Mouse (Mus musculus): ENCODE data around the gene Fbxo11. TPM values are rescaled to one million over a fixed set of nuclear protein-coding genes. Genes with fewer than 3 reads are reported as not detected.
A peak's percentile ranks its signal among the peaks of the same experiment; 100 is the strongest.

Gene Fbxo11
- total RNA-seq (2021): 100 to 1,000 TPM; 126 to 132 TPM

DNA sequence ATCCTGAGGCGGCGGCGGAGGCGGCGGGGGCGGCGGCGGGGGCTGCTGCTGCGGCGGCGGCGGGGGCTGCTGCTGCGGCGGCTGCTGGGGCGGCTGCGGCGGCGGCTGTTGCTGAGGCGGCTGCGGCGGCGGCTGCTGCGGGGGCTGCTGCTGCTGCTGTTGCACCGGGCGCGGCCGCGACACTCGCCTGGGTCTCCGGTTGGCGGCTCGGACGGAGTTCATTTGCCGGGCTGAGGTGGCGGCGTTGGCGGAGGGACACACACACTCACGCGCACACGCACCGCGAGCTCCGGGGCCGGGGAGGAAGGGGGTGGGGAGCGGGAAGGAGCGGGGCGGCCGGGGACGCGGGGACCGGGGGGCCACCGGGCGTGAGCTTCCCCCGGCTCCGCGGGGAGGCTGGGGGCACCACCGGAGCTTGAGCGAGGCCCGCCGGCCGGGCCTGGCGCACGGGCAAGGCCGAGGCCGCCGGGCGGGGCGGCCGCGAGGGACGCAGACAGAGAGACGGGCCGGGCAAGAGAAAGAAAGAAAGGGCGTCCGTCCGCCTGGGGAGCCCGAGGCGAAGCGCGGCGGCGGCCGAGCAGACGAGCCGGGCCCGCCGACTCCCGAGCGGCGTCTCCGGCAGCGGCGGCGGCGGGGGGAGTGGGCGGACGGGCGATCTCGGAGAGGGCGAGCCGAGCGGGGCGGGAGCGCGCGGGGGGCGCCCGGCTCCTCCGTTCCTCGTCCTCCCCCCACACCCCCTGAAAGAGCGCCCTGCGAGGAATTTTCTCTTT lies at the start of gene Fbxo11:
TSS of gene Fbxo11 (minus strand) at position 261 of the 770 bp plus-strand sequence.
- DNase-seq: peak; percentile 57 to 61

GRCm38 (mm10) chr17:88113883-88114229 lies 48.8 kb upstream of the Fbxo11 start:
- no peak for DNase-seq

DNA sequence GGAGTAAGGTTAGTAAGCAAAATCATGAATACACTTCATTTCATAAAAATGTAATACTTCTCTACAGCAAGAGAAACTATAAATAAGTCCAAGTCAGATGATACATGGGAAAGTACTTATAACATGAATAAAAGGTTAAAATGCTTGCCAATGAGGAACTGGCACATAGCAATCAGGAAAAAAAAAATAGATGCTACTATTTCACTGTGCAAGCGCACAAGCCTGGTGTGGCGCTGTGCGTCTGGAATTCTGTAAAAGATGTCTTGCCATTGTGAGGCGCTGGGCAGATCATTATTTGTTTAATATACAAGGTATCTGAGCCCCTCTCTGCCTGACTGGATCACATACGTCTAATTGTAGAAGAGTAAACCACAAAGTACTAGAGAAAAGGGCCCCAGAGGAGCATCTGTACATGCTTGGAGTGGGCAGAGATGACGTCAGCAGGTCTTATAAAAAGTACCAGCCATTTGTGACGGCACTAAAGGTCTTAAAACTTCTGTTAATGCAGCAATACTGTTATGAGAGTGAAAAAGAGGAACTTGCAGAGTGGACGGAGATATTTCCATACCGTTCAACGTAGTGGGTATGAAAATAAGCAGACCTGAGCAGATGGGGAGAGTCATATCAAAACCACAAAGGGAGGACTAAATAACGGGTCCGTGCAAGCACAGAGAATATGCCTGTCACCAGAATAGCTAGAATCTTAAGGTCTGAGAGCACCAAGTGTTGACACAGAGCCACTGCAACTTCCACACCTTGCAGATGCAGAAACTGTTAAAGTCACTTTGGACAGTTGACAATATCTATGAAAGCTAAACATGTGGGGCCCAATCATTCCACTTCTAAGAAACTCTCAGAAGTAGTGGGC lies 48.2 kb upstream of the Fbxo11 start:
- DNase-seq: no peak

- no peak for DNase-seq
Observed at GRCm38 (mm10) chr17:88111865-88112645, 47.0 kb upstream of the Fbxo11 start.

DNA sequence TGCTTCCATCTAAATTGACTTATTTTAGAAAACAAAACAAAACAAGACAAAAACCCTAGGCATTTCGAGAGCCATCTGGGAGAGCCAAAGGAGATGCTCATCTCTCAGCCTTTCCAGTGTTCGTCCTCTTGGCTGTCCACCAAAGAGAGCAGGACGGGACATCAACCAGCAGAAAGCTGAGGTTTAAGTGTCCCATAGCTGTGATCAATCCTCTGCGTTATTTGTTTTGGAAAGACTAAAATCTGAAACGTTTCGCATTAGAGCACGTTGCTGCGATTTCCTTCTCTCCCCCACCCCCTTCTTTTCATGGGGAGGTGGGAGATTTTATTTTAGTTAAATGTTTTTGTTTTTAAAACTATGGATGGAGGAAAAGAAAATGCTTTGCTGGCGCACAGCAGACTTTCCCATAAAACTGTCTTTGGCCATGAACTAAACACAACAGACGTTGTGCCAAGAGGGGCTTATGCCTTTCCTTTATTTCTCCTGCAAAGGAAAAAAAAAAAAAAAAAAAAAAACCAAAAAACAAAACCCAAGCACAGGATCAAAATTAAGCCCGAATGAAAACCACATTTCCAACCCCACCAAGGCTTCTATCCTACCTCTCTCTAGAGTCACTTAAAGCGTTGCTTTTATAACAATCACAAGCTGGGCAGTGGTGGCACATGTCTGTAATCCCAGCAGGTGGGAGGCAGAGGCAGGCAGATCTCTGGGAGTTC lies 46.1 kb upstream of the Fbxo11 start:
- no peak for DNase-seq

DNA sequence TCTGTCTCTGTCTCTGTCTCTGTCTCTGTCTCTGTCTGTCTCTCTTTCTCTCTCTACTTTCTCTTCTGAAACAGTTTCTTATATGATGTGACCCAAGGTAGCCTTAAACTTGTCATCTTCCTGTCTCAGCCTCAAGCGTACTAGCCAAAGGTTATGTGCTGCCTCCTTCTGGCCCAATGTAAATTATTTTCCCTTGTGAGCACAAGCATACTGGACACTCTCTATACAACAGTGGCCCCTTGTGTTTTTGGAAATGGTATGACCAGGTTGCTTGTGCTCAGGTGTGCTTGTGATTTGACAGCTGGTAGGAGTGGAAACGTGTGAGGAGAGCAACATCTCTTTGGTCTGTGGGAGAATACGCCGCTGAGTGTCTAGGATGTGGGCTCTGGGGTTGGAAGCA lies 42.6 kb upstream of the Fbxo11 start:
- DNase-seq: no peak

- DNase-seq: peak in 1 of 2 experiments; percentile 22
Observed at GRCm38 (mm10) chr17:88106365-88106764, 41.3 kb upstream of the Fbxo11 start.

GRCm38 (mm10) chr17:88102597-88102996 lies 37.5 kb upstream of the Fbxo11 start:
- no peak for DNase-seq

GRCm38 (mm10) chr17:88098181-88098852 lies 33.2 kb upstream of the Fbxo11 start:
- DNase-seq: no peak

GRCm38 (mm10) chr17:88097543-88097942 lies 32.5 kb upstream of the Fbxo11 start:
- DNase-seq: no peak

DNA sequence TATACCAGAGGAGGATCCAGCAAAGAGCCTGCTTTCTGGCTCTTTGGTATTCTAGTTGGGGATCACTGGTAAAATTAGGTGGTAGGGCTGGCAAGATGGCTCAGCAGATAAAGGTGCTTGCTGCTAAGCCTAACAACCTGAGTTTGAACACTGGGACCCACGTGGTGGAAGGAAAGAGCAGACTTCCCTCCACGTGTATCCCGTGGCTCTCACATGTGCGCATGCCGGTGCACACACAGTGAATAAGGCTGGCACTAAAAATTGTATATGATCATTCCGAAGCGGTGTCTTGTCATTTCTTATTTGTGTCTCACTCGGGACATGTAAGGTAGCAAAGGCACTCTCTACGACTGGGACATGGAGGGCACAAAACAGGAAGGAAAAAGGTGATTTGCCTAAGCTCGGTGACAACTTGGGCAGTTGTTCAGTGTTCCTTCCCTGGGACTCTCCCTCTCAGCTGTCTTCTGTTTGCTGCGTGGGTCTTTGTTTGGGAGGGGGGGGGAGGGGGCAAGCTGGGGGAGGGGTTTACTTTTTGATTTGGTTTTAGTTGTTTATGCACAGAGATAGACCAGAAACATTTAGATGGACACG lies 31.8 kb upstream of the Fbxo11 start:
- DNase-seq: no peak

DNA sequence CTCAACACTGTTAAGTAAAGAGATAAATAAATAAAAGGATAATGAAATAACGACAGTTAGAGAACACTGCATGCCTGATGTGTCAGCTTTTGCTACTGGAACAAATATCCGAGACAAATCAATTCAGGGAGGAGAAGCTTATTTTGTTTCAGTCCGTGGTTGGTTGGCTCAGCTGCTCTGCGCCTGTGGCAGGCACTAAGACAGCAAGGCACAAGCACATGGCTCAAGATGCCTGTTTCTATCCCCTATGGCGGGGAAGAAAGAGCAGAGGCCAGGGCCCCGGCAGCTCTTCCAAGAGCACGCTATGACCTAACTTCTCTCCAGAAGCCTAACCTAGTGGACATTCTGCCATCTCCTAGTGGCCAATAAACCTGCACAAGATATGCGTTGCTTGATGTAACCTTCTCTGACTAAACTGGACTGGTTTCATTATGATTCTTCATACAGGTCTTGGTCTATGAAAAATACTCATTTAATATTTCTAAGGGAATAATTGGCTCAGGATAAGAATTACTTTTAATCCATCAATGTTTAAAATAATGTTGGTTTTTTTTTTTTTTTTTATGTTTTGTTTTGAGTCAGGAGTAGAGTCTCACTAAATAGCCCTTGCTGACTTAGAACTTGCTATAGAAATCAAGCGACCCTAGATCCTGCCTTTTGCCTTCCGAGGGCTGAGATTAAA lies 30.6 kb upstream of the Fbxo11 start:
- DNase-seq: no peak

- DNase-seq: no peak
Observed at GRCm38 (mm10) chr17:88094327-88094726, 29.2 kb upstream of the Fbxo11 start.

DNA sequence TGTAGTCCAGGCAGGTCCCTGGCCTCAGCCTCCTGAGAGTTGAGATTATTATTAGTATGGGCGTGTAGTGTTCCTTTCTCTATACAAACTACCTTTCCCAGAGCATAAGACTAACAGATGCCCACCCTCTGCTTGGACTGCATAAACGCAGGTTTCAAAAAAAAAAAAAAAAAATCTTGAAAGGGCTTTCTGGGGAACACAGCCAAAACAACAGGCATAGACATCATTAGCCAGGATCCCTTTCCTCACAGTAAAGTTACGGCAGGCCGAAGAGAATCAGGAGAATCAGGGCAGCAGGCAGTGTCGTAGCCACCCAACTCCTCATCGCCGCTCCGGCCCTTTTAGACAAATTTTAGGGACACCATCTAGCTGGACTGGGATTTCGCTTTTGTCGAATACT lies 28.7 kb upstream of the Fbxo11 start:
- DNase-seq: no peak

- no peak for DNase-seq
Observed at GRCm38 (mm10) chr17:88085976-88086375, 20.9 kb upstream of the Fbxo11 start.

DNA sequence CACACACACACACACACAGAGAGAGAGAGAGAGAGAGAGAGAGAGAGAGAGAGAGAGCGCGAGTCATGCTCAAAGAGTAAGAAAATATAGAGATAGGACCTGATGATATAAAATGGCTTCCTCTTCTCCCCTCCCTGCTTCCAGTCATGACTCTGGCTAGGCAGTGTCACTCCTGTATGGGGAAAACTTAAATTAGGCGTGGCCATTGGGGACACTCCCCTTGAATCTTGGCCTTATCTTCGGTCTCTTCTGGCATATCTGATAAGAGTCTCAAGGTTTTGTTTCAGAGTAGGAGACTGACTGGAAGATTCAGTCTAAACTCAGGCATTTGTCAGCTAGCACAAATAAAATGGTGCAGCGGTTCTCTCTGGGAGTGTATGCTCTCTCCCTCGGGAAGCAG lies 16.4 kb upstream of the Fbxo11 start:
- DNase-seq: no peak

DNA sequence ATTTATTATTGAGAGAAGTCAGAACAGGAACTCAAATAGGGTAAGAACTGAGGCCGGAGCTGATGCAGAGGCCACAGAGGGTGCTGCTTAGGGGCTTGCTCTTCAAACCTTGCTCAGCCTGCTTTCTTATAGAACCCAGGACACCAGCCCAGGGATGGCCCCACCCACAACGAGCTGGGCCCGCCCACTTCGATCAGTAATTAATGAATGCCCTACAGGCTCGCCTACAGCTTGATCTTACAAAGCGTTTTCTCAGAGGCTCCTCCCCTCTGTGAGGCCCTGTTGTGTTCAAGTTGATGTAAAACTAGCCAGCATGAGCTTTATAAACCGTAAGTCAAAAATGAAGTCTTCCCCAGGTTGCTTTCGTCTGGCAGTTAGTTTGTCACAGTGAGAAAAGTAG lies 14.7 kb upstream of the Fbxo11 start:
- DNase-seq: no peak

GRCm38 (mm10) chr17:88072047-88072446 lies 7.0 kb upstream of the Fbxo11 start:
- no peak for DNase-seq

DNA sequence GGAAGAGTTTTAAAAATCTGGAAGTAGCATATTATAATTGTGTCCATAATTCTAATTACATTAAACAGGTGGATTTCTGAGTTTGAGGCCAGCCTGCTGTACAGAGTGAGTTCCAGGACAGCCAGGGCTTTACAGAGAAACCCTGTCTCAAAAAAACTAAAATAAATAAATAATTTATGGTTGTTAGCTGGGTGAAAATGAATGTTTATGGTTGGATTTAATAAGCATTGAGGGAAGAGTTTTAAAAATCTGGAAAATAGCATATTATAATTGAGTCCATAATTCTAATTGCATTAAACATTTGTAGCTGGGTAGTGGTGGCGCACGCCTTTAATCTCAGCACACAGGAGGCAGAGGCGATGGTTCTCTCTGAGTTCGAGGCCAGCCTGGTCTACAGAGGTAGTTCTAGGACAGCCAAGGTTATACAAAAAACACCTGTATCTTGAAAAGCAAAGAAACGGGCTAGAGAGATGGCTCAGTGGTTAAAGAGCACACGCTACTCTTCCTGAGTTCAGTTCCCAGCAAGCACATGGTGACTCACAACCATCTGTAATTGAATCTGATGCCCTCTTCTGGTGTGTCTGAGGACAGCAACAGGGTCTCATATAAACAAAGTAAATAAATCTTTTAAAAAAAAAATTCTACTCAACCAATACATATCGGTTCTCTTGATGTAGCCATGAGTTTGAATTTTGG lies 3.1 kb upstream of the Fbxo11 start:
- no peak for DNase-seq

Measured in layer of hippocampus, postnatal 36 days (tissue).